Mouse (Mus musculus): ENCODE results near the gene Slc45a2. TPM values are rescaled to one million over a fixed set of nuclear protein-coding genes. Genes with fewer than 3 reads are reported as not detected.

Gene Slc45a2
- total and polyA plus RNA-seq, 2 experiments from 2014 or later: 0.09 TPM; not detected in 1

GRCm38 (mm10) chr15:11030188-11030587 is 29.7 kb downstream of the Slc45a2 start:
- Histone ChIP-seq H3K9me3 (ENCODE audit: low read length) (no peaks in the 10 kb centered on the region), H3K4me3 (ENCODE audit: low read length) (no peak overlapping the region), H3K4me2 (ENCODE audit: low read depth, low read length) (no peak overlapping the region), H3K4me1 (ENCODE audit: insufficient read depth, low read length) (no peaks in the 10 kb centered on the region), H3K36me3 (ENCODE audit: insufficient read depth, low read length) (no peaks in the 10 kb centered on the region), H3K9ac (replicated peaks; ENCODE audit: low read length) (no peak overlapping the region), H3K27me3 (ENCODE audit: insufficient read depth, low read length) (peaks cover 6% of the 10 kb centered on the region), H3K27ac (no peak overlapping the region)
- DNase-seq (ENCODE audit: low spot score): no peak
- WGBS: 76% methylated on average over 3 of the region's 3 CpGs
- no peak for TF ChIP-seq CTCF (IDR thresholded peaks at IDR 0.05; ENCODE audit: low read depth)
- no peak for ATAC-seq

GRCm38 (mm10) chr15:11035947-11036474 is 35.5 kb downstream of the Slc45a2 start:
- WGBS: 3% methylated on average over 34 of the region's 34 CpGs
- no peak for ATAC-seq

DNA sequence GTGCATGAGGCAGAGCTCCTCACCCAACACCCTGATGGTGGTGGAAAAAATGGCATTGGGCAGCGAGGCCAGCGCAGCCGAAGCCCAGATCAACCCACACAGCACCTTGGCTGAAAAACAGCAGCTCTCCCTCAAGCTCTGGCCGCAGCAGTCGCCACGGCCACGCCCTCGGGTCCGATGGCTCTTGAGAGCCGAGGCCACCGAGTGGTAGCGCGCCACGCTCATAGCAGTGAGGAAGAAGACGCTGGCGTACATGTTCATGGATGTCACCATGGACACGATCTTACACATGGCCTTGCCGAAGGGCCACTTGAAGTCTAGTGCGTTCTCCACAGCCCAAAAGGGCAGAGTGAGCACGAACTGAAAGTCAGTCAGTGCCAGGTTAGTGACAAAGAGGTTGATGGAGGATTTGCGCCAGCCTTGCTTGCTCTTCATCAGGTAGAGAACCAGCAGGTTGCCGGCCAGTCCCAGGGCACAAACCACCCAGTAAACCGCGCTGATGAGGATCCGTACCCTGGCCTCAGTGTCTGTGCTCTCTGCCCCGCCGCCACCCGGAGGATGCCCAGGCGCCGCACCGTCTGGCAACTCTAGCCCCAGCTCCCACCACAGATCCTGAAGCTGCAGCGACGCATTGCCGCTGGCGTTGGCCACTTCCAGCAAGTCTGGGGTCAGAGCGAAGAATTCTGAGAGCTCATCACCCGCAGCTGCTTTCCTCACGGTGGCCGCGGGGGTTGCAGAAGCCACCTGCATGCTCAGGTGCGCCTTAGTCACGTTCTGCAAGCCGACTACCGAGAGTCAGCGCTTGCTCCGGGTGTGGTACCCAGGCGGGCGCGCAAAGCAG is 36.2 kb downstream of the Slc45a2 start:
- DNase-seq (ENCODE audit: low spot score): peak; percentile 15
- Histone ChIP-seq H3K27me3 (ENCODE audit: insufficient read depth, low read length) (peaks cover 34% of the 10 kb centered on the region), H3K9ac (replicated peaks; ENCODE audit: low read length) (peak overlapping the region; percentile 28; the same call in 1 of the 2 replicates), H3K9me3 (ENCODE audit: low read length) (no peaks in the 10 kb centered on the region), H3K36me3 (ENCODE audit: insufficient read depth, low read length) (no peaks in the 10 kb centered on the region), H3K4me2 (ENCODE audit: low read depth, low read length) (peak overlapping the region; percentile 77), H3K4me3 (ENCODE audit: low read length) (peak overlapping the region; percentile 44), H3K27ac (no peak overlapping the region), H3K4me1 (ENCODE audit: insufficient read depth, low read length) (peaks cover 14% of the 10 kb centered on the region)
- ATAC-seq: peak; percentile 34
- WGBS: 2% methylated on average over 49 of the region's 49 CpGs
- TF ChIP-seq CTCF (IDR thresholded peaks at IDR 0.05; ENCODE audit: low read depth): no peak; the same call in 1 of the 2 replicates

More at GRCm38 (mm10) chr15:11035947-11036474, 35.5 kb downstream of the Slc45a2 start:
- Histone ChIP-seq H3K27ac (no peak overlapping the region), H3K4me3 (ENCODE audit: low read length) (peak overlapping the region; percentile 44), H3K36me3 (ENCODE audit: insufficient read depth, low read length) (no peaks in the 10 kb centered on the region), H3K4me1 (ENCODE audit: insufficient read depth, low read length) (peaks cover 14% of the 10 kb centered on the region), H3K9ac (replicated peaks; ENCODE audit: low read length) (peak overlapping the region; percentile 28; the same call in 1 of the 2 replicates), H3K9me3 (ENCODE audit: low read length) (no peaks in the 10 kb centered on the region), H3K4me2 (ENCODE audit: low read depth, low read length) (peak overlapping the region; percentile 77), H3K27me3 (ENCODE audit: insufficient read depth, low read length) (peaks cover 34% of the 10 kb centered on the region)
- DNase-seq (ENCODE audit: low spot score): peak; percentile 31
- TF ChIP-seq CTCF (IDR thresholded peaks at IDR 0.05; ENCODE audit: low read depth): peak; percentile 5; the same call in 1 of the 2 replicates

DNA sequence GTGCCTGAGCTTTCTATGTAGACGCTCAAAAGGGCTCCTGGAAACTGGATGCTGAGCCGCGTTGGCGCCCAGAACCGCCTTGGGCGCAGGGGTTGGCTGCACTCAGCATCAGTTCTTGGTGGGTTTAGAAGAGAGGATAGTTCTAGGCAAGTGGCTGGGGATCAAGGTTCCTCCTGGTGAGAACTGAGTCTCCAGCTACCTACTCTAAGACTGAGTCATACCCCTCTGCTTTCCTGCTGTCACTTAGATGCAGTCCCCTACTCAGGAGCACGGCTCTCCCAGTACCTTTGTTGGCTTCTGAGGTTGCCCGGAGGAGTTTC is 36.8 kb downstream of the Slc45a2 start:
- peak; percentile 15 for DNase-seq (ENCODE audit: low spot score)

GRCm38 (mm10) chr15:11037711-11038110 is 37.2 kb downstream of the Slc45a2 start, which contains the start of gene Rxfp3:
Rxfp3 (minus strand) TSS chr15:11037991.
- DNase-seq (ENCODE audit: low spot score) (no peak), ATAC-seq (0 out of 2 replicates have a peak, but pooled peaks have one; percentile 22)
- Histone ChIP-seq H3K4me2 (ENCODE audit: low read depth, low read length) (peak within 1 kb of the TSS; percentile 77), H3K27me3 (ENCODE audit: insufficient read depth, low read length) (peaks cover 34% of the 10 kb centered on the region), H3K9me3 (ENCODE audit: low read length) (no peaks in the 10 kb centered on the region), H3K27ac (no peak within 1 kb of the TSS), H3K4me1 (ENCODE audit: insufficient read depth, low read length) (peaks cover 14% of the 10 kb centered on the region), H3K36me3 (ENCODE audit: insufficient read depth, low read length) (no peaks in the 10 kb centered on the region), H3K9ac (replicated peaks; ENCODE audit: low read length) (peak within 1 kb of the TSS; percentile 28; the same call in 1 of the 2 replicates), H3K4me3 (ENCODE audit: low read length) (peak within 1 kb of the TSS; percentile 44)
- 1% methylated on average over 16 of the region's 16 CpGs for WGBS
- no peak for TF ChIP-seq CTCF (IDR thresholded peaks at IDR 0.05; ENCODE audit: low read depth)

More for the DNA sequence above, 36.8 kb downstream of the Slc45a2 start:
- H3K36me3 ChIP-seq (ENCODE audit: insufficient read depth, low read length): no peaks in the 10 kb centered on the region
- peaks cover 14% of the 10 kb centered on the region for H3K4me1 ChIP-seq (ENCODE audit: insufficient read depth, low read length)
- WGBS: 3% methylated on average over 8 of the region's 8 CpGs
- no peak overlapping the region for H3K27ac ChIP-seq
- TF ChIP-seq CTCF (IDR thresholded peaks at IDR 0.05; ENCODE audit: low read depth): no peak
- peaks cover 34% of the 10 kb centered on the region for H3K27me3 ChIP-seq (ENCODE audit: insufficient read depth, low read length)
- H3K4me3 ChIP-seq (ENCODE audit: low read length): peak overlapping the region; percentile 44
- H3K4me2 ChIP-seq (ENCODE audit: low read depth, low read length): peak overlapping the region; percentile 77
- no peaks in the 10 kb centered on the region for H3K9me3 ChIP-seq (ENCODE audit: low read length)
- ATAC-seq: peak; percentile 21; the same call in 1 of the 2 replicates
- H3K9ac ChIP-seq (replicated peaks; ENCODE audit: low read length): 0 out of 2 replicates have a peak overlapping the region, but pooled peaks have one; percentile 28

- peak overlapping the region; percentile 77; the same call in 1 of the 2 replicates for H3K4me2 ChIP-seq (ENCODE audit: low read depth, low read length)
- H3K4me3 ChIP-seq (ENCODE audit: low read length): no peak overlapping the region
- H3K36me3 ChIP-seq (ENCODE audit: insufficient read depth, low read length): no peaks in the 10 kb centered on the region
- 3% methylated on average over 12 of the region's 12 CpGs for WGBS
- no peak overlapping the region for H3K27ac ChIP-seq
- TF ChIP-seq CTCF (IDR thresholded peaks at IDR 0.05; ENCODE audit: low read depth): peak; percentile 82
- peaks cover 14% of the 10 kb centered on the region for H3K4me1 ChIP-seq (ENCODE audit: insufficient read depth, low read length)
- no peak for ATAC-seq
- H3K27me3 ChIP-seq (ENCODE audit: insufficient read depth, low read length): peaks cover 34% of the 10 kb centered on the region
- H3K9me3 ChIP-seq (ENCODE audit: low read length): no peaks in the 10 kb centered on the region
- no peak overlapping the region for H3K9ac ChIP-seq (replicated peaks; ENCODE audit: low read length)
- DNase-seq (ENCODE audit: low spot score): peak; percentile 82
Observed at GRCm38 (mm10) chr15:11038476-11038875, 38.0 kb downstream of the Slc45a2 start.

All from hindbrain, postnatal 0 days (tissue).